Comparison of ENCODE assay signal across 17 mouse cellular contexts in genomic region chr2:74706393-74706960, GRCm38 (mm10). TPM values are rescaled to one million over a fixed set of nuclear protein-coding genes. Genes with fewer than 3 reads are reported as not detected.
DNase-seq lines count a peak whose midpoint lies in the region; ATAC-seq lines count a peak whose summit lies in the region.
"Had no signal": no experiment of that assay in that cellular context is flagged by ENCODE, and none has a peak within 500 bp of the region (broad histone marks: within the 10 kb centered on the region; RNA-seq: fewer than 3 reads in every experiment).

No protein-coding gene starts in this region.

- ATAC-seq in heart, embryonic 15.5 days (replicated peaks; ENCODE audit: insufficient number of reproducible peaks, insufficient read depth, low FRiP score, low read depth): no peak
- no peak for ATAC-seq in midbrain, embryonic 11.5 days (ENCODE audit: low FRiP score)
- no peak for ATAC-seq in midbrain, embryonic 15.5 days (replicated peaks)
- ATAC-seq in limb, embryonic 13.5 days (ENCODE audit: low FRiP score, low read depth): no peak
- no peak for ATAC-seq in monocyte, adult 5-6 weeks (replicated peaks; ENCODE audit: insufficient number of reproducible peaks, low FRiP score, low TSS enrichment, poor library complexity, severe bottlenecking)

- H3K4me2 ChIP-seq in heart, embryonic 15.5 days: no peak overlapping the region
- H3K4me2 ChIP-seq in midbrain, embryonic 11.5 days: no peak overlapping the region
- no peak overlapping the region for H3K4me2 ChIP-seq in midbrain, embryonic 15.5 days
- peak overlapping the region; percentile 77 for H3K4me2 ChIP-seq in limb, embryonic 13.5 days (replicated peaks)

- peaks cover 96% of the 10 kb centered on the region for H3K27me3 ChIP-seq in heart, embryonic 15.5 days
- peaks cover 96% of the 10 kb centered on the region for H3K27me3 ChIP-seq in midbrain, embryonic 11.5 days (ENCODE audit: control insufficient read depth, insufficient read depth, low read length)
- H3K27me3 ChIP-seq in midbrain, embryonic 15.5 days (replicated peaks): peaks cover 86% of the 10 kb centered on the region
- H3K27me3 ChIP-seq in limb, embryonic 13.5 days: peaks cover 85% of the 10 kb centered on the region

- no peak for DNase-seq in heart, postnatal 10 days
- DNase-seq in midbrain, embryonic 11.5 days (ENCODE audit: low spot score, missing footprints): peak; percentile 94
- peak; percentile 34 for DNase-seq in testis, postnatal 10 days (ENCODE audit: low spot score)
- DNase-seq in lung, postnatal 10 days: no peak
- DNase-seq: liver, embryonic 13.5 days; lung, postnatal 4 days; thymus, postnatal 25 days had no signal

- peak overlapping the region; percentile 53; the same call in 1 of the 2 replicates for H3K4me3 ChIP-seq in heart, embryonic 15.5 days
- H3K4me3 ChIP-seq in midbrain, embryonic 11.5 days (ENCODE audit: low read depth, low read length): no peak overlapping the region
- H3K4me3 ChIP-seq in midbrain, embryonic 15.5 days: no peak overlapping the region
- H3K4me3 ChIP-seq in limb, embryonic 13.5 days: peak overlapping the region; percentile 63

- H3K9ac ChIP-seq in heart, embryonic 15.5 days: no peak overlapping the region
- H3K9ac ChIP-seq in midbrain, embryonic 11.5 days (ENCODE audit: low read length): no peak overlapping the region
- H3K9ac ChIP-seq in midbrain, embryonic 15.5 days: no peak overlapping the region
- peak overlapping the region; percentile 87 for H3K9ac ChIP-seq in limb, embryonic 13.5 days
- H3K9ac ChIP-seq: liver, embryonic 13.5 days had no signal

- WGBS in heart, embryonic 15.5 days: 3% methylated on average over 13 of the region's 13 CpGs
- WGBS in midbrain, embryonic 11.5 days: 2% methylated on average over 13 of the region's 13 CpGs
- WGBS in midbrain, embryonic 15.5 days: 3% methylated on average over 13 of the region's 13 CpGs
- WGBS in limb, embryonic 13.5 days: under 1% methylated on average over 13 of the region's 13 CpGs

- H3K27ac ChIP-seq in heart, embryonic 15.5 days: no peak overlapping the region
- H3K27ac ChIP-seq in midbrain, embryonic 11.5 days (ENCODE audit: low read depth, low read length): no peak overlapping the region
- no peak overlapping the region for H3K27ac ChIP-seq in midbrain, embryonic 15.5 days
- H3K27ac ChIP-seq in limb, embryonic 13.5 days: no peak overlapping the region
- H3K27ac ChIP-seq: embryonic facial prominence, embryonic 13.5 days; hindbrain, postnatal 0 days; liver, embryonic 13.5 days had no signal

- no peaks in the 10 kb centered on the region for H3K36me3 ChIP-seq in heart, embryonic 15.5 days
- no peaks in the 10 kb centered on the region for H3K36me3 ChIP-seq in midbrain, embryonic 11.5 days (ENCODE audit: control insufficient read depth, insufficient read depth, low read length)
- no peaks in the 10 kb centered on the region for H3K36me3 ChIP-seq in midbrain, embryonic 15.5 days (replicated peaks)
- H3K36me3 ChIP-seq in limb, embryonic 13.5 days: no peaks in the 10 kb centered on the region
- H3K36me3 ChIP-seq: embryonic facial prominence, embryonic 13.5 days; heart, embryonic 10.5 days; liver, embryonic 13.5 days had no signal

- H3K9me3 ChIP-seq in heart, embryonic 15.5 days (replicated peaks): no peaks in the 10 kb centered on the region
- no peaks in the 10 kb centered on the region for H3K9me3 ChIP-seq in midbrain, embryonic 11.5 days (ENCODE audit: control insufficient read depth, low read length)
- no peaks in the 10 kb centered on the region for H3K9me3 ChIP-seq in midbrain, embryonic 15.5 days
- no peaks in the 10 kb centered on the region for H3K9me3 ChIP-seq in limb, embryonic 13.5 days
- H3K9me3 ChIP-seq: embryonic facial prominence, embryonic 13.5 days; heart, embryonic 10.5 days; liver, embryonic 13.5 days had no signal

- peaks cover 14% of the 10 kb centered on the region for H3K4me1 ChIP-seq in heart, embryonic 15.5 days (replicated peaks)
- H3K4me1 ChIP-seq in midbrain, embryonic 11.5 days (ENCODE audit: control insufficient read depth, insufficient read depth, low read length): peaks cover 13% of the 10 kb centered on the region
- peaks cover 11% of the 10 kb centered on the region for H3K4me1 ChIP-seq in midbrain, embryonic 15.5 days
- H3K4me1 ChIP-seq in limb, embryonic 13.5 days: peaks cover 19% of the 10 kb centered on the region

- intact Hi-C loops in heart, postnatal 10 days (cut with DNase I): loop anchor here (10.0 kb wide), 1 partner anchor 1078 kb away; no protein-coding TSS in a partner anchor

RNA-seq across cellular contexts. Expression of gene Hoxd8, which starts 2.1 kb away (rescaled TPM):
- polyA plus RNA-seq in heart, embryonic 15.5 days (2015; fragmentation: Nextera tagmentation; extraction: Ambion mirVana): 0.24 and 0.56 TPM in 2 replicates
- total RNA-seq in heart, postnatal 10 days (2021): 1 to 10 TPM; 1.9 to 2.5 TPM
- 0.11 TPM in 1 of 2 replicates, not detected in the other for polyA plus RNA-seq in midbrain, embryonic 11.5 days (2014; fragmentation: Nextera tagmentation; extraction: Ambion mirVana)
- polyA plus RNA-seq in midbrain, embryonic 15.5 days (2015; fragmentation: Nextera tagmentation; extraction: Ambion mirVana): 0.08 and 0.10 TPM in 2 replicates
- polyA plus RNA-seq in limb, embryonic 13.5 days (2015; fragmentation: Nextera tagmentation; extraction: Ambion mirVana): 7.3 and 7.5 TPM in 2 replicates
- total RNA-seq in monocyte, adult 5-6 weeks (2017): not detected in 3 replicates
- polyA plus RNA-seq: C2C12; hindbrain, postnatal 0 days had no signal

RNA-seq across cellular contexts. Expression of gene Hoxd3, which starts 5.2 kb away (rescaled TPM):
- polyA plus RNA-seq in heart, embryonic 15.5 days (2015; fragmentation: Nextera tagmentation; extraction: Ambion mirVana): 0.29 and 1.0 TPM in 2 replicates
- total RNA-seq in heart, postnatal 10 days (2021): not detected
- polyA plus RNA-seq in midbrain, embryonic 11.5 days (2014; fragmentation: Nextera tagmentation; extraction: Ambion mirVana): 0.07 and 0.14 TPM in 2 replicates
- polyA plus RNA-seq in midbrain, embryonic 15.5 days (2015; fragmentation: Nextera tagmentation; extraction: Ambion mirVana): 0.09 and 0.21 TPM in 2 replicates
- 0.84 and 0.88 TPM in 2 replicates for polyA plus RNA-seq in limb, embryonic 13.5 days (2015; fragmentation: Nextera tagmentation; extraction: Ambion mirVana)
- total RNA-seq in monocyte, adult 5-6 weeks (2017): not detected in 3 replicates
- total RNA-seq: layer of hippocampus, postnatal 10 days had no signal
- polyA plus RNA-seq: C2C12 had no signal

RNA-seq across cellular contexts. Expression of gene Hoxd4, which starts 5.3 kb away (rescaled TPM):
- polyA plus RNA-seq in heart, embryonic 15.5 days (2015; fragmentation: Nextera tagmentation; extraction: Ambion mirVana): 0.09 and 0.15 TPM in 2 replicates
- total RNA-seq in heart, postnatal 10 days (2021): under 1 TPM; 0.55 to 0.57 TPM
- polyA plus RNA-seq in midbrain, embryonic 11.5 days (2014; fragmentation: Nextera tagmentation; extraction: Ambion mirVana): not detected in 2 replicates
- polyA plus RNA-seq in midbrain, embryonic 15.5 days (2015; fragmentation: Nextera tagmentation; extraction: Ambion mirVana): not detected in 2 replicates
- polyA plus RNA-seq in limb, embryonic 13.5 days (2015; fragmentation: Nextera tagmentation; extraction: Ambion mirVana): 0.32 and 0.55 TPM in 2 replicates
- total RNA-seq in monocyte, adult 5-6 weeks (2017): not detected in 3 replicates
- total RNA-seq: layer of hippocampus, postnatal 10 days had no signal
- polyA plus RNA-seq: C2C12; embryonic facial prominence, embryonic 13.5 days; liver, embryonic 13.5 days had no signal

RNA-seq across cellular contexts. Expression of gene Hoxd9, which starts 8.9 kb away (rescaled TPM):
- polyA plus RNA-seq in heart, embryonic 15.5 days (2015; fragmentation: Nextera tagmentation; extraction: Ambion mirVana): 0.14 and 0.15 TPM in 2 replicates
- under 1 TPM; 0.19 to 0.22 TPM for total RNA-seq in heart, postnatal 10 days (2021)
- not detected in 2 replicates for polyA plus RNA-seq in midbrain, embryonic 11.5 days (2014; fragmentation: Nextera tagmentation; extraction: Ambion mirVana)
- not detected in 2 replicates for polyA plus RNA-seq in midbrain, embryonic 15.5 days (2015; fragmentation: Nextera tagmentation; extraction: Ambion mirVana)
- polyA plus RNA-seq in limb, embryonic 13.5 days (2015; fragmentation: Nextera tagmentation; extraction: Ambion mirVana): 10.7 and 10.9 TPM in 2 replicates
- not detected in 3 replicates for total RNA-seq in monocyte, adult 5-6 weeks (2017)
- total RNA-seq: hindbrain, postnatal 0 days; layer of hippocampus, postnatal 10 days had no signal
- polyA plus RNA-seq: C2C12; hindbrain, postnatal 0 days; liver, embryonic 13.5 days had no signal

RNA-seq across cellular contexts. Expression of gene Hoxd10, which starts 14.8 kb away (rescaled TPM):
- 0.08 TPM in 1 of 2 replicates, not detected in the other for polyA plus RNA-seq in heart, embryonic 15.5 days (2015; fragmentation: Nextera tagmentation; extraction: Ambion mirVana)
- not detected for total RNA-seq in heart, postnatal 10 days (2021)
- not detected in 2 replicates for polyA plus RNA-seq in midbrain, embryonic 11.5 days (2014; fragmentation: Nextera tagmentation; extraction: Ambion mirVana)
- polyA plus RNA-seq in midbrain, embryonic 15.5 days (2015; fragmentation: Nextera tagmentation; extraction: Ambion mirVana): not detected in 2 replicates
- polyA plus RNA-seq in limb, embryonic 13.5 days (2015; fragmentation: Nextera tagmentation; extraction: Ambion mirVana): 26.0 and 26.2 TPM in 2 replicates
- total RNA-seq in monocyte, adult 5-6 weeks (2017): not detected in 3 replicates
- total RNA-seq: adrenal gland, adult 18-20 months; hindbrain, postnatal 0 days; layer of hippocampus, postnatal 10 days had no signal
- polyA plus RNA-seq: C2C12; hindbrain, postnatal 0 days; liver, embryonic 13.5 days had no signal

Comparison
In these comparisons a context has a peak if more than half of its experiments do, and no peak if none do; other contexts are left out.
1. H3K4me3 ChIP-seq: peak in heart, embryonic 15.5 days (single experiment) and limb, embryonic 13.5 days (single experiment); none in midbrain, embryonic 11.5 days (single experiment) and midbrain, embryonic 15.5 days (single experiment).
2. DNase-seq: peak in midbrain, embryonic 11.5 days (single experiment) and testis, postnatal 10 days (single experiment); none in heart, postnatal 10 days (0 of 2) and lung, postnatal 10 days (single experiment).